Mouse (Mus musculus): Measurements from ENCODE around the gene Sipa1l1. TPM values are rescaled to one million over a fixed set of nuclear protein-coding genes. Genes with fewer than 3 reads are reported as not detected.
A peak's percentile ranks its signal among the peaks of the same experiment; 100 is the strongest.

Gene Sipa1l1
- total and polyA plus RNA-seq, 3 experiments = 13.6 to 36.7 (median 23.6) TPM

- Histone ChIP-seq H3K36me3 (replicated peaks in 1 of 2; ENCODE audit: control insufficient read depth in 1 of 2, insufficient read depth in 1 of 2, low read length in 1 of 2) (peaks cover 0 to 11% of the 10 kb centered on the region in 2 experiments), H3K9ac (ENCODE audit: insufficient read depth, low read depth) (no peak overlapping the region), H3K27ac (ENCODE audit: insufficient read depth, low read depth) (peak overlapping the region; percentile 82), H3K9me3 (replicated peaks; ENCODE audit: low read length) (peaks cover 5% of the 10 kb centered on the region), H3K27me3 (replicated peaks) (no peaks in the 10 kb centered on the region), H3K4me1 (ENCODE audit: control insufficient read depth in 1 of 2, insufficient read depth in 2 of 2) (peaks cover 24 to 36% of the 10 kb centered on the region in 2 experiments), H3K4me2 (ENCODE audit: insufficient read depth, low read depth, poor library complexity, severe bottlenecking) (peak overlapping the region; percentile 57), H3K79me2 (replicated peaks; ENCODE audit: control insufficient read depth, extremely low read depth, insufficient read depth, poor library complexity, severe bottlenecking) (no peaks in the 10 kb centered on the region), H3K4me3 (replicated peaks in 1 of 3; ENCODE audit: low read depth in 2 of 3, low read length in 2 of 3, poor library complexity in 1 of 3) (peak overlapping the region in 2 of 3 experiments; percentile 13 to 25)
- no peak for DNase-seq (ENCODE audit: extremely low read depth)
- in situ Hi-C loops (cut with MboI; ENCODE audit: low pct_ligation_motif_present, low pct_unique_long_range_greater_than_20kb, low sequenced_read_pairs) = no loop called here
- no peak for TF ChIP-seq IRF4 (IDR thresholded peaks at IDR 0.05; ENCODE audit: low read depth, low read length)
- TF ChIP-seq HCFC1 (IDR thresholded peaks at IDR 0.05; ENCODE audit: low read depth, low read length) = no peak
- no peak for TF ChIP-seq TCF12 (IDR thresholded peaks at IDR 0.05; ENCODE audit: low read depth, low read length)
- TF ChIP-seq RAD21 (IDR thresholded peaks at IDR 0.05; ENCODE audit: low read depth, low read length) = no peak
- TF ChIP-seq ETS1 (conservative IDR thresholded peaks at IDR 0.05; ENCODE audit: low read depth, low read length) = no peak
- no peak for TF ChIP-seq NELFE (IDR thresholded peaks at IDR 0.05; ENCODE audit: low read depth, low read length)
- no peak for TF ChIP-seq NRF1 (IDR thresholded peaks at IDR 0.05; ENCODE audit: low read depth, low read length)
- no peak for TF ChIP-seq MAX (IDR thresholded peaks at IDR 0.05; ENCODE audit: low read length)
- no peak for TF ChIP-seq E2F4 (IDR thresholded peaks at IDR 0.05; ENCODE audit: insufficient replicate concordance, low read depth, low read length)
- no peak for TF ChIP-seq MXI1 (IDR thresholded peaks at IDR 0.05; ENCODE audit: low read depth, low read length)
- TF ChIP-seq MAFK (IDR thresholded peaks at IDR 0.05; ENCODE audit: insufficient replicate concordance, low read length) = no peak
- TF ChIP-seq SIN3A (IDR thresholded peaks at IDR 0.05; ENCODE audit: low read length) = no peak
- no peak for TF ChIP-seq ZKSCAN1 (IDR thresholded peaks at IDR 0.05; ENCODE audit: borderline replicate concordance, low read depth, low read length)
- no peak for TF ChIP-seq POLR2AphosphoS2 (IDR thresholded peaks at IDR 0.05; ENCODE audit: low read depth, low read length)
- no peak for TF ChIP-seq MAZ (IDR thresholded peaks at IDR 0.05; ENCODE audit: low read depth, low read length)
- TF ChIP-seq ZC3H11A (IDR thresholded peaks at IDR 0.05; ENCODE audit: low read depth, low read length) = no peak
- no peak for TF ChIP-seq JUN (IDR thresholded peaks at IDR 0.05; ENCODE audit: insufficient read depth, low read depth, low read length)
- TF ChIP-seq PAX5 (IDR thresholded peaks at IDR 0.05; ENCODE audit: low read length) = no peak
- no peak for TF ChIP-seq KAT2A (IDR thresholded peaks at IDR 0.05; ENCODE audit: insufficient replicate concordance, low read length)
- no peak for TF ChIP-seq ZMIZ1 (IDR thresholded peaks at IDR 0.05; ENCODE audit: low read depth, low read length)
- dilution Hi-C loops (cut with MboI; ENCODE audit: extremely low pct_ligation_motif_present, extremely low pct_unique_long_range_greater_than_20kb, low sequenced_read_pairs) = no loop called here
Observed at GRCm38 (mm10) chr12:82285018-82285417, 115.9 kb downstream of the Sipa1l1 start.

GRCm38 (mm10) chr12:82286068-82286467, 116.9 kb downstream of the Sipa1l1 start:
- H3K9ac ChIP-seq (ENCODE audit: insufficient read depth, low read depth) = no peak overlapping the region
- H3K27ac ChIP-seq (ENCODE audit: insufficient read depth, low read depth) = no peak overlapping the region
- in situ Hi-C loops (cut with MboI; ENCODE audit: low pct_ligation_motif_present, low pct_unique_long_range_greater_than_20kb, low sequenced_read_pairs) (no loop called here), dilution Hi-C loops (cut with MboI; ENCODE audit: extremely low pct_ligation_motif_present, extremely low pct_unique_long_range_greater_than_20kb, low sequenced_read_pairs) (no loop called here)
- no peak overlapping the region for H3K4me3 ChIP-seq (replicated peaks in 1 of 3; ENCODE audit: low read depth in 2 of 3, low read length in 2 of 3, poor library complexity in 1 of 3)
- H3K4me2 ChIP-seq (ENCODE audit: insufficient read depth, low read depth, poor library complexity, severe bottlenecking) = no peak overlapping the region
- H3K9me3 ChIP-seq (replicated peaks; ENCODE audit: low read length) = no peaks in the 10 kb centered on the region
- peaks cover 24 to 36% of the 10 kb centered on the region in 2 experiments for H3K4me1 ChIP-seq (ENCODE audit: control insufficient read depth in 1 of 2, insufficient read depth in 2 of 2)
- peaks cover 0 to 14% of the 10 kb centered on the region in 2 experiments for H3K36me3 ChIP-seq (replicated peaks in 1 of 2; ENCODE audit: control insufficient read depth in 1 of 2, insufficient read depth in 1 of 2, low read length in 1 of 2)
- DNase-seq (ENCODE audit: extremely low read depth) = no peak
- H3K79me2 ChIP-seq (replicated peaks; ENCODE audit: control insufficient read depth, extremely low read depth, insufficient read depth, poor library complexity, severe bottlenecking) = no peaks in the 10 kb centered on the region
- H3K27me3 ChIP-seq (replicated peaks) = no peaks in the 10 kb centered on the region
- no peak for TF ChIP-seq CTCF (conservative IDR thresholded peaks at IDR 0.05 in 1 of 2, IDR thresholded peaks at IDR 0.05 in 1 of 2; ENCODE audit: low read depth in 2 of 2, low read length in 2 of 2)
- TF ChIP-seq BHLHE40 (IDR thresholded peaks at IDR 0.05; ENCODE audit: low read depth, low read length) = peak; percentile 38; the same call in 1 of the 2 replicates
- TF ChIP-seq USF1 (IDR thresholded peaks at IDR 0.05; ENCODE audit: low read depth, low read length) = no peak
- TF ChIP-seq ETS1 (conservative IDR thresholded peaks at IDR 0.05; ENCODE audit: low read depth, low read length) = 0 out of 2 replicates have a peak, but pooled peaks have one; percentile 12
- no peak for TF ChIP-seq MAX (IDR thresholded peaks at IDR 0.05; ENCODE audit: low read length)
- TF ChIP-seq MEF2A (IDR thresholded peaks at IDR 0.05; ENCODE audit: borderline replicate concordance, low read depth, low read length) = no peak
- 0 out of 2 replicates have a peak, but pooled peaks have one; percentile 28 for TF ChIP-seq MYC (IDR thresholded peaks at IDR 0.05; ENCODE audit: low read depth, low read length)
- no peak for TF ChIP-seq KAT2A (IDR thresholded peaks at IDR 0.05; ENCODE audit: insufficient replicate concordance, low read length)
- TF ChIP-seq JUND (conservative IDR thresholded peaks at IDR 0.05; ENCODE audit: low read depth, low read length) = no peak
- TF ChIP-seq USF2 (conservative IDR thresholded peaks at IDR 0.05; ENCODE audit: low read depth, low read length) = no peak
- no peak for TF ChIP-seq POLR2A (IDR thresholded peaks at IDR 0.05; ENCODE audit: low read depth, low read length)
- TF ChIP-seq IRF4 (IDR thresholded peaks at IDR 0.05; ENCODE audit: low read depth, low read length) = no peak
- TF ChIP-seq ELF1 (IDR thresholded peaks at IDR 0.05; ENCODE audit: low read depth, low read length) = no peak
- TF ChIP-seq PAX5 (IDR thresholded peaks at IDR 0.05; ENCODE audit: low read length) = no peak
- TF ChIP-seq E2F4 (IDR thresholded peaks at IDR 0.05; ENCODE audit: insufficient replicate concordance, low read depth, low read length) = no peak
- TF ChIP-seq GABPA (IDR thresholded peaks at IDR 0.05; ENCODE audit: insufficient replicate concordance, low read depth, low read length) = no peak
- no peak for TF ChIP-seq SMC3 (IDR thresholded peaks at IDR 0.05; ENCODE audit: low read depth, low read length)
- no peak for TF ChIP-seq CHD1 (IDR thresholded peaks at IDR 0.05; ENCODE audit: low read depth, low read length)
- no peak for TF ChIP-seq NRF1 (IDR thresholded peaks at IDR 0.05; ENCODE audit: low read depth, low read length)
- TF ChIP-seq NELFE (IDR thresholded peaks at IDR 0.05; ENCODE audit: low read depth, low read length) = no peak
